Mouse (Mus musculus) cerebellum, adult 9-11 months (tissue): ENCODE data around the gene Aff3.

ENCODE experiments used
- DNase-seq: peaks from one replicate; pipeline ENCODE4 v3.0.0; 2022

The Aff3 gene

DNA sequence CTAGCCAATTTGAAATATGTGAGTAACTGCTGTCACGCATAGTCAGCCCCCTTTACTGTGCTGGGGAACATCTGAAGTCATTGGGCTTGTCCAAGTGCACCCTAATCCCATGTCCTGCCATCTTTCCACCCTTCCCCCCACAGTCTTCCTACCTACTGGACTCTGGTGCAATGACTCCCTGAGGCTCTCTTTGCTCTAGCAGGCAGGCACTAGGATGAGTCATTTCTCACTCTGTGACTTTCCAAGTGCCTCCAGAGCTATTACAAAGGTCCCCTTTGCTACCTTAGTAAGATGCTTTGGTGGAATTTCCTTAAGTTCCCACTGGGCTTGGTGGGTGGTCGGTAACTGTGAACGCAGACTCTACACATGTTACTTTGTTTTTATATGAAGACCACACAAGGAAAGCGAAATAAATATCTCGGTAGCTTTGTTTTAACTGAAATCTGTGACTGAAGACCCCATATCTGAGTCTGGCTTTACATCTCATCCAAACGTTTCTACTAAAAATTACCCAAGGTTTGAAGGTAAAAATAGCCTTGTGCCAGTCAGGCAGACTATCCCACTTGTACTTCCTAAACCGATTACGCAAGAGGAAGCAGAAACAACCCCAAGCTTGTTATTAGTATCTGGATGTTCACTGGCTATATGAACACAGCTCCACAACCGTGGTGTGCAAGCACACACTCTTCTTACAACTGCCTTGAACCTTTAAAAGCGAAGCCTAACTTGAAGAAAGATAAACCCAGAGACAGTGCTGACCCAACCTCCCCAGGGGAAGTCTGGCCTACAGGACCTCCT lies 405.0 kb downstream of the Aff3 start:
- DNase-seq = no peak

GRCm38 (mm10) chr1:38254426-38254825 lies 410.3 kb downstream of the Aff3 start:
- no peak for DNase-seq

DNA sequence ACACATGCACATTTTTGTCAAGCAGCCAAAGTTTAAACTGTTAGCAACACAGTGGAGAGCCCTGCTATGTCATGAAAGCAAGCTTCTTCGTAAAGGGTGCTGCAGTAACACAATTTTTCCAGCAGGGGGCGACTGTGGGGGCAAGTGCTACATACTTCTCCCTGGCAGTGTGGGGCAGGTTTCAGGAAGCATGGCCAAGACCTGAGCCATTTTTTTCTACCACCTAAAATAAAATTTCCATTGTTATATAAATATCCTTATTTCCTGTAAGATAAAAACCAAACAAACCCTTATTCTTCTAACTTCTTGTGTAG lies 412.0 kb downstream of the Aff3 start:
- no peak for DNase-seq

DNA sequence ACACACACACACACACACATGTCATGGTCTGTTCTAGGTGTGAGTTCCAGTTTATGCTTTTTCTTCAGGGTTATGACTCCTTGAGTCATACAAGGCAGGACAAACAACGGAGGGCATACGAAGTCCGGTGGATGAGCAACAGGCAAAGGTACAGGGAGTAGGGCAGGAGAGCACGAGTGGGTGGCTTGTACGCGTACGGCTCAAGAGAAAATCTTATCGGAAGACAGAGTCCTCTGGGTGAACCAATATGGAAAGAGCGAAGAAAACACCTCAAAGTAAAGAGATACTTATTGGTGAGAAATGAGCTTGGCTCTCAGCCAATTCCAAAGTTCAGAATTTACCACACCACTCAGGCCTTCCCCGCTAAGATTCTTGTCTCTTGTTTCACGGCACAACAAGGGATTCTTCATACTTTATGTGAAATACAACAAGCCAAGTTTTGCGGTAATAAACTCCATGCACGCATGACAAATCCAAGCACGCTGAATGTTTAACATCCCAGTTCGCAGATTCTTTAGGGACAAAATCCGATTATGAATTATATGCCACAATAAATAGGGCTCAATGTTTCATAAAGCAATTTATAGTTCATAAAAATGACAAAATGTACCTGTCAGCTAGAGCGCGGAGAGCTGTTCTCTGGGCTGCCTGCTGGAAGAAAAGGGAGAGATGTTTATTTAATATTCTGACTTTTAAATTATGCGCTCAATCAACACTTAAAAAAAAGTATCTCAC lies 412.6 kb downstream of the Aff3 start:
- no peak for DNase-seq

DNA sequence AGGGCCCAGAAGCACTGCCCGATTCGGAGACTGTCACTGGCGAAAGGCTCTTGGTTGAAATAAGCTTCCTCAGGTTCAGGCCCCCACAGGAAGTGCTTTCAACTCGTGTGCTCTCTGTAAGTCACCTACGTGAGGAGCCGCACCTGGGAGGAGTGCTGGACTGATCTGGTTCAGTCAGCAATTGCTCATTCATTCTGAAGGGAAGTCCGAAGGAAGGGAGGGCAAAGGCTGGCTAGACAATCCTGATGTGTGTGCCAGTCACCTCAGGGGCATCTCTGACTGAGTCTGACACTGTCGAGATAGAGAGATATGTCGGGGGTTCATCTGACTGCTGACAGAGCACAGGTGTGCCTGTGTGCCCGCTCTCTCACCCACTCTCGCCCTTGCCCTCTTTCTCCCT lies 413.3 kb downstream of the Aff3 start:
- no peak for DNase-seq

DNA sequence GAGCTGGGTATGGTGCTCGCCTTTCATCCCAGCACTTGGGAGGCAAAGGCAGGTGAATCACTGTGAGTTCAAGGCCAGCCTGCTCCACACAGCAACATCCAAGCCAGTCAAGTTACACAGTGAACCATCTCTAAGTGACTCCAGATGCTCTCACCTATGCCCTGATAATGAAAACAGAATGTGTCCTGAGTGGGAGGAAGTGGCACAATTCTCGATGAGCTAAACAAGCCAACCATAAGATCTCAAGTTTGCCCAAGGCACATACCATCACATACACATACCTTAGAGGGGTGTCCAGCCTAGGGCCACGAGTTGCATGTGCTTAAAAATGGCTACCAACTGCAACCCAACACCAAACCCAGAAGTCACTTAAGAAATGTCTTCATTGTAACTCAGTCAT lies 414.5 kb downstream of the Aff3 start:
- no peak for DNase-seq

DNA sequence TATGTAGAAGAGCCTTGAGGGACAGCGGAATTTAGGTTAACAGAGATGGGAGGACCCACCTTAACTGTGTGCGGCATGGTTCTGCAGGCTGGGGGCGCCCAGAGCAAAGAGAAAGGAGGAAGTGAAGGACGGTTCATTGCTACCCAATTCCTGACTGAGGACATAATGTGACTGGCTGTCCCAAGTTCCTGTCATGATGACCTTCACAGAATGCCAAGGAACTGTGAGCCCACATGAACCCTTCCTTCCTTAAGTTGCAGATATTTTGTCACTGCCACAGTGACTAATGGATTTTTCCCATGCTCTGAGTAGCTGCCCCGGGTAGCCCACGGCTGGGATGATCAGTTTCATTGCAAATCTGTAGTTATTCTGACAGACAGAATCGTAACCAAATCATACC lies 415.2 kb downstream of the Aff3 start:
- DNase-seq = no peak

DNA sequence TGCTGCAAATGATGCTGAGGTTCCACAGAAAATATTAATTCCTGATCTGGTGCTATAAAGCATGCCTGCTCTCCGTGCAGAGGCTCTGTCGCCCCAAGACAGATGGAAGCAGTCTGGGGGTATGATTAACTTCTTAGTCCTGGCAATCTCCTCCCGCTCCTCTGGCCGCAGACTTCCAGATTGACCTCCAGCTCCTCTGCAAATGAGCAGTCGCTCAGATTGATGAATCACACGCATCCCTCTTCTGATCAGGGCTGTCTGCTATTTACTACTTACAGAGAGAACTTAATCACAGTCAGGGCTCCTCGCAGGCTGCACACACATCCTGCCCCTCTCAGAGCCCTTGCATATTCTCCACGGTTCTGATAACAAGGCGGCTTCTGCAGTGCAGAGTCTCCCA lies 416.7 kb downstream of the Aff3 start:
- DNase-seq = no peak

GRCm38 (mm10) chr1:38242559-38242958 lies 422.2 kb downstream of the Aff3 start:
- no peak for DNase-seq

DNA sequence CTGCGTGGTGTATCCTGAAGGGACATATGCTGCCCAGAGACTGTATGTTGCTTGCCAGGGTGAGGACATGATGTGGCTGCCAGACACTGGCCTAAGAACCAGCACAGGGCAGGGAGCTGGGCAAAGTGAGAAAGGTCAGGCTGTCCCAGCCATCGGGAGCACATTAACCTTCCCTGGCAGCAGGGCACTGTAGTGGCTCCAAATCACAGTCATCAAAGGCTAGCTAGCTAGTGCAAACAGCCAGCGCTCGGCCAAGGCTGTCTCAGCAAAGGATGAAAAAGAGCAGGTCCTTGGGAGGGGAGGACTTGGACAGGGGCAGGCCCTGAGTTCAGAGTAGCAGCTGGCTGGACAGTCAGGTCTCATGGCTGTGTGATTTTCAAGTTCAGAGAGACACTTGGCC lies 423.0 kb downstream of the Aff3 start:
- DNase-seq = no peak

DNA sequence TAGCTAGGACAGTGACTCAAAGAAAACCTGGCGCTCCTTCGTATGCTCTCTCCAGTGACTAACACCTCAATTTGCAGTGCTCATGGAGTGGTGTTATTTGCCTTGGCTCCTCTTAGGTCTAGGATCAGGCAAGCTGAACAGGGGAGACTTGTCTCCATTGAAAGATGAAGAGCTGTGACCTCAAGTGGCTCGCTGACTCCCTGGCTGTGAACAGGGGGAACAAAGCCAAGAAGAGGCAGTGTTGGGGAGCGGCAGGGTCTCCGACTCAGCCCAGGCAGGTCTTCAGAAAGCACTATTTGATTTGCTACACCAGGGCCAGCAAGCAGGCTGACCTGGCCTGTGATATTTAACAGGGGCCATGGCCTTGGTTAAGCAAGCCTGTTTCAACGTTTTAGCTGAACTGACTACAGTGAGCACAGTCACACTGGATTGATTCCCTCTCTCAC lies 423.5 kb downstream of the Aff3 start:
- no peak for DNase-seq

- DNase-seq = no peak
These were observed 424.1 kb downstream of the Aff3 start for GRCm38 (mm10) chr1:38240438-38241220.

- no peak for DNase-seq
These were observed 425.2 kb downstream of the Aff3 start for GRCm38 (mm10) chr1:38239516-38239915.

GRCm38 (mm10) chr1:38237831-38238230 lies 426.9 kb downstream of the Aff3 start:
- no peak for DNase-seq

GRCm38 (mm10) chr1:38237027-38237787 lies 427.5 kb downstream of the Aff3 start:
- no peak for DNase-seq

- DNase-seq = no peak
These were observed 431.6 kb downstream of the Aff3 start for GRCm38 (mm10) chr1:38233121-38233520.

DNA sequence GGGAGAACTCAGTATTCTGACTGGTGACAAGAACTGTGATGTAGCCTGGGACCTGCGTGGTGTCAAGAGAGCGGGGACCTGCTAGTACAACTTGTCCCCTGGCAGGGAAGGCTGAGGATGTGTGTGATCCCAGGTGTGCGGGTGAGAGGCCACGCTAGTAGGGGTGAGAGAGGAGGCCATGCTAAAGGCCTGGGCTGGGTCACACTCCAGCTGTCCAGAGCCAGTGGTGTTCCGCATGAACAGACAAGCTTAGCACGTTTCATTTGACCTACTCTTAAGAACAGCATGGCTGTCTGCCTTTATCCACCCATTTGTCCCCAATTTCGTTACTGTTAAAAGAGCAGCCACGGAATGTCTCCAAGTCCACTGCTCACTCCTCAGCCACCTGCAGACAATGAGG lies 434.7 kb downstream of the Aff3 start:
- no peak for DNase-seq

GRCm38 (mm10) chr1:38228806-38229205 lies 435.9 kb downstream of the Aff3 start:
- no peak for DNase-seq

GRCm38 (mm10) chr1:38225166-38225565 lies 439.6 kb downstream of the Aff3 start:
- DNase-seq = no peak

DNA sequence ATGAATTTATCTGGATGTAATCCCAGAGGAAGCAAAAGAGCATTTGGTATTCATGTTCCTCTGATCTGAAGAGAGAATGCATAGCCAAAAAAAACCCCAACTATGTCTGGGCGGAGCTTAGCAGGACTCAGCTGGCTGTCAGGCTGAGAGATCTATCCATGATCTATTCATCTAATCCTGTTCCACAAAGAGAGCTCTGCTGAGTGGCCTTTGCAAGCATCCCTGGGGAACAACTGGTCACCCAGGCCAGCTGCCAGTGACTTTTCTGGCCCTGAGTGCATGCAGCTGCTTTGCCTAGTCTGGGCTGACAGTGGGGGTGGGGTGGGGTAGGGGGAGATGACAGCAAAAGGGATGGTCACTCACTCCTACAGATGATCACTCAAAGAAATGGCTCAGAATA lies 442.6 kb downstream of the Aff3 start:
- no peak for DNase-seq

DNA sequence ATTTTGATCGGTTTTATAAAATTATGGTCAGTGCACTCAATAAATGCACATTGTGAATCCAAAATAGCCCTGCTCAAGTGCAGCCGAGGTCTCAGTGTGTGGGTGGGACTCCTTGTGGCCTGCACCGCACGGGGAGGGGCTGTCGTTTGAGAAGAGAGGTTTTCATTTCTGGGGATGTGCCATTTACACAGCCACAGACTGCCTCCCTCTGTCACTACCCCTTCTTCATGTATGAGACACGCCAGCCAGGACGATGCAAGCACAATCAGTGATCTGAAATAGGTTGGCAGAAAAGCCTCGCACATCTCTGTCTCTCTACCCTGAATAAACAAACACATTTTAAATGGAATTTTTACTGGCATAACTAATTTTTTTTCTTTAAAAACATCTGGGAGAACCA lies 443.3 kb downstream of the Aff3 start:
- no peak for DNase-seq

GRCm38 (mm10) chr1:38217912-38218795 lies 446.6 kb downstream of the Aff3 start:
- DNase-seq = no peak
